Mouse (Mus musculus) hematopoietic stem cell, adult 5-6 weeks (primary cell): ENCODE results near the gene Ccl9. TPM values are rescaled to one million over a fixed set of nuclear protein-coding genes. Genes with fewer than 3 reads are reported as not detected.

Experiments used
- total RNA-seq: library from RNA; stranded (forward); fragments of 172-1452, 232-1000 nt; gene quantifications from 2 replicates; pipeline ENCODE4 v1.2.3, GENCODE M21; 2017

Ccl9 gene
- total RNA-seq, 1 experiment from 2014 or later = 43.8 TPM

Other genes starting within 250 kb of the Ccl9 start
- not detected in 2 replicates for gene Rasl10b, start 169.5 kb downstream of the Ccl9 start, total RNA-seq
- not detected in 2 replicates for gene Gas2l2, start 149.2 kb downstream of the Ccl9 start, total RNA-seq
- 10.5 and 17.7 TPM in 2 replicates for gene 1700020L24Rik, start 141.0 kb downstream of the Ccl9 start, total RNA-seq
- 1.4 and 2.4 TPM in 2 replicates for gene Mmp28, start 115.6 kb downstream of the Ccl9 start, total RNA-seq
- gene Taf15, start 105.5 kb downstream of the Ccl9 start, total RNA-seq = 41.5 and 69.0 TPM in 2 replicates
- not detected in 2 replicates for gene Heatr9, start 56.5 kb downstream of the Ccl9 start, total RNA-seq
- 4.7 and 5.3 TPM in 2 replicates for gene Ccl5, start 48.1 kb downstream of the Ccl9 start, total RNA-seq
- gene Ccl6, start 14.5 kb upstream of the Ccl9 start, total RNA-seq = 6.3 and 33.4 TPM in 2 replicates
- 9.7 TPM in 1 of 2 replicates, not detected in the other for gene Rpl9-ps1, start 67.0 kb upstream of the Ccl9 start, total RNA-seq
- 333 and 445 TPM in 2 replicates for gene Ccl3, start 70.7 kb upstream of the Ccl9 start, total RNA-seq
- 160 and 215 TPM in 2 replicates for gene Ccl4, start 83.9 kb upstream of the Ccl9 start, total RNA-seq
- 54.2 and 80.5 TPM in 2 replicates for gene Wfdc17, start 125.4 kb upstream of the Ccl9 start, total RNA-seq
- 6.6 and 15.4 TPM in 2 replicates for gene Wfdc18, start 130.4 kb upstream of the Ccl9 start, total RNA-seq
- 44.6 and 220 TPM in 2 replicates for gene Wfdc21, start 168.3 kb upstream of the Ccl9 start, total RNA-seq
- gene Heatr6, start 175.1 kb upstream of the Ccl9 start, total RNA-seq = 14.7 and 16.0 TPM in 2 replicates